In the genomic region with DNA sequence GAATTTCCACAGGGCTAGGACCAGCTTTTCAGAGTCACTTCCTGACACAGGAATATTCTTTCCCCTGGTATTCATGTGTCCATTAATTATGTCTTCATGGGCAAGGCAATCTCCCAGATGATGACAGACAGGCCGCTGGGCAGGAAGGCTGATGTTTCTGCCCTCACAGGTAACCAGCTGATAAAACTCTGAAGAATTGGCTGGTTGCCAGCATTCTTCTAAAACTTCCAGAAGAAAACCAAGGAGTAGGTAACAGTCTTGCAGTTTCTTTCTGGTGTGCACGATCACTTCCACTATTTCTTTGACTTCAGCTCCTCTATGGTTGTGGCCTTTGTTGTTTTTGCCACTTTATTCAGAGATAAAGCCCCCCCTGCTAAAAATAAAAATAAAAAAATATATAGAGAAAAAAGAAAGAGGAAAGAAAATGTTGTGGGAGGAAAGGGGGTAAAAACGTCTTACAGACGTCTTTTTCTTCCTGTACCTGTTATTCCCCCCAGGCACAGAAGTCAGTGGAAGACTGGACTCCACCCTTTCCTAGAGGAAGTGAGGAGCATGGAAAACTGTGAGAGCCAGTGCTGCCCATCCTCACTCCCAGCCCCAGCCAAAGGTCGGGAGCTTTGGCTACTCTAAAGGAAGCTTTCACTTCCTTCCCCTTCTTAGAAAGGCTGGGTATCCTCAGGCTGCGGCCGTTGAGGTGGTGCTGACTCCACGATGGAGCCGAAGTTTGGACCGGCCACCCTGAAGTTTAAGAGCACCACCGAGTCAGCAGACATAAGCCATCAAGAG, we compare ENCODE assay signal across 15 mouse cellular contexts.
A peak's percentile ranks its signal among the peaks of the same experiment; 100 is the strongest.
DNase-seq lines count a peak whose midpoint lies in the region; ATAC-seq and TF ChIP-seq lines count a peak whose summit lies in the region.
"Had no signal": no experiment of that assay in that cellular context is flagged by ENCODE, and none has a peak within 500 bp of the region (broad histone marks: within the 10 kb centered on the region; RNA-seq: fewer than 3 reads in every experiment).

No protein-coding gene starts in this region.

- no peaks in the 10 kb centered on the region for H3K9me3 ChIP-seq in limb, embryonic 14.5 days (ENCODE audit: control insufficient read depth, low read length)
- H3K9me3 ChIP-seq: neural tube, embryonic 15.5 days had no signal

- no peaks in the 10 kb centered on the region for H3K36me3 ChIP-seq in heart, adult 2 months (ENCODE audit: control insufficient read depth, insufficient read depth, low read length)
- peaks cover 9% of the 10 kb centered on the region; the same call in 1 of the 2 replicates for H3K36me3 ChIP-seq in limb, embryonic 14.5 days (ENCODE audit: control insufficient read depth, insufficient read depth, low read length)

- TF ChIP-seq CTCF in heart, adult 2 months (IDR thresholded peaks at IDR 0.05): no peak

- no peak for TF ChIP-seq POLR2A in heart, adult 2 months (IDR thresholded peaks at IDR 0.05; ENCODE audit: insufficient read depth, low read depth, low read length)
- TF ChIP-seq POLR2A in limb, embryonic 14.5 days (IDR thresholded peaks at IDR 0.05; ENCODE audit: borderline replicate concordance, extremely low read depth, insufficient read depth, insufficient read length): no peak

- TF ChIP-seq EP300 in heart, adult 2 months (IDR thresholded peaks at IDR 0.05; ENCODE audit: insufficient read depth, low read depth, low read length): no peak

- no peak for ATAC-seq in limb, embryonic 14.5 days (ENCODE audit: low FRiP score, low read depth)
- ATAC-seq: activated CD4-positive, CD25-positive, alpha-beta regulatory T cell, adult 4 months; liver, postnatal 0 days had no signal

- no peaks in the 10 kb centered on the region for H3K79me2 ChIP-seq in heart, adult 2 months (replicated peaks; ENCODE audit: control insufficient read depth, insufficient read depth, low read length)

- H3K4me2 ChIP-seq in limb, embryonic 14.5 days (replicated peaks; ENCODE audit: low read depth, low read length, severe bottlenecking): no peak overlapping the region
- H3K4me2 ChIP-seq: neural tube, embryonic 15.5 days had no signal

- no peak overlapping the region for H3K9ac ChIP-seq in heart, adult 2 months (ENCODE audit: low read depth, low read length)
- no peak overlapping the region for H3K9ac ChIP-seq in limb, embryonic 14.5 days (ENCODE audit: low read depth, low read length, severe bottlenecking)
- H3K9ac ChIP-seq: liver, postnatal 0 days; neural tube, embryonic 15.5 days had no signal

- H3K4me3 ChIP-seq in heart, adult 2 months: no peak overlapping the region
- H3K4me3 ChIP-seq in limb, embryonic 14.5 days (replicated peaks; ENCODE audit: low read length): no peak overlapping the region
- H3K4me3 ChIP-seq: neural tube, embryonic 15.5 days had no signal

- H3K27me3 ChIP-seq in heart, adult 2 months (ENCODE audit: control insufficient read depth, insufficient read depth, low read length): no peaks in the 10 kb centered on the region
- no peaks in the 10 kb centered on the region for H3K27me3 ChIP-seq in limb, embryonic 14.5 days (ENCODE audit: control insufficient read depth, insufficient read depth, low read length)
- H3K27me3 ChIP-seq: neural tube, embryonic 15.5 days had no signal

- intact Hi-C loops in heart, adult 2 months (cut with DNase I): loop anchor here (5.0 kb wide), 1 partner anchor 113 kb away; the partner anchor contains the start of gene Lrrc1
- intact Hi-C loops in heart, postnatal 10 days (cut with DNase I): loop anchor here (5.0 kb wide), 1 partner anchor 113 kb away; the partner anchor contains the start of gene Lrrc1

- peak in 1 of 2 experiments; percentile 31 for DNase-seq in heart, adult 2 months
- no peak for DNase-seq in heart, postnatal 10 days
- DNase-seq in urinary bladder, postnatal 14 days (ENCODE audit: low spot score): peak; percentile 50
- DNase-seq in urinary bladder, adult 2 months (ENCODE audit: low spot score): no peak
- peak; percentile 27 for DNase-seq in limb, embryonic 14.5 days (ENCODE audit: low spot score)
- DNase-seq in layer of hippocampus, adult 18-20 months (ENCODE audit: low spot score in 2 of 2): no peak
- DNase-seq in c-Kit-positive CD71-positive TER-119-positive erythroid progenitor cells, embryonic 14.5 days (ENCODE audit: low spot score): no peak
- DNase-seq in layer of hippocampus, adult 8-10 months (ENCODE audit: low spot score in 2 of 2): no peak
- DNase-seq: B cell, adult 2 months; cerebellum, postnatal 10 days; liver, postnatal 0 days; right cerebral cortex, adult 18-20 months; thymus, adult 2 months had no signal

- 42% methylated on average over 11 of the region's 11 CpGs for WGBS in heart, adult 2 months
- WGBS in limb, embryonic 14.5 days: 59% methylated on average over 11 of the region's 11 CpGs

- peaks cover 5% of the 10 kb centered on the region for H3K4me1 ChIP-seq in heart, adult 2 months (ENCODE audit: control insufficient read depth, insufficient read depth, low read length)
- H3K4me1 ChIP-seq in limb, embryonic 14.5 days (ENCODE audit: control insufficient read depth, insufficient read depth, low read length): peaks cover 32% of the 10 kb centered on the region

- peak overlapping the region; percentile 7; the same call in 1 of the 2 replicates for H3K27ac ChIP-seq in heart, adult 2 months
- H3K27ac ChIP-seq in limb, embryonic 14.5 days (replicated peaks; ENCODE audit: low read depth, low read length): 0 out of 2 replicates have a peak overlapping the region, but pooled peaks have one; percentile 44
- H3K27ac ChIP-seq: neural tube, embryonic 15.5 days had no signal

Comparison
In these comparisons a context has a peak if more than half of its experiments do, and no peak if none do; other contexts are left out.
1. DNase-seq: peak in urinary bladder, postnatal 14 days (single experiment) and limb, embryonic 14.5 days (single experiment); none in heart, postnatal 10 days (0 of 2), urinary bladder, adult 2 months (single experiment), layer of hippocampus, adult 18-20 months (0 of 2), c-Kit-positive CD71-positive TER-119-positive erythroid progenitor cells, embryonic 14.5 days (single experiment) and layer of hippocampus, adult 8-10 months (0 of 2).